Mouse (Mus musculus) heart, postnatal 36 days (tissue): ENCODE results near the gene Fbxo21. TPM values are rescaled to one million over a fixed set of nuclear protein-coding genes. Genes with fewer than 3 reads are reported as not detected.

Source experiments
- DNase-seq, 2 experiments: peaks; one replicate each; pipeline ENCODE4 v3.0.0; 2021 to 2022
- intact Hi-C: fragments of 180-260 bp; cut with DNase I; formaldehyde crosslinking; loops from one replicate; pipeline ENCODE4 v1.15.1; 2025
- total RNA-seq, 2 experiments: library from RNA; stranded (reverse); gene quantifications; 2 replicates each; pipeline ENCODE4 v1.2.3; 2021

The Fbxo21 gene
- total RNA-seq, 2 experiments from 2014 or later, result 35.8 to 42.6 TPM

GRCm38 (mm10) chr5:118015028-118015427, 38.5 kb downstream of the Fbxo21 start:
- peak; percentile 54 to 57 for DNase-seq
- intact Hi-C loops, result no loop called here

- intact Hi-C loops, result no loop called here
- no peak for DNase-seq
These were observed 39.1 kb downstream of the Fbxo21 start for GRCm38 (mm10) chr5:118015669-118016068.

- intact Hi-C loops, result no loop called here
- DNase-seq, result no peak
These were observed 41.0 kb downstream of the Fbxo21 start for GRCm38 (mm10) chr5:118017527-118017926.

DNA sequence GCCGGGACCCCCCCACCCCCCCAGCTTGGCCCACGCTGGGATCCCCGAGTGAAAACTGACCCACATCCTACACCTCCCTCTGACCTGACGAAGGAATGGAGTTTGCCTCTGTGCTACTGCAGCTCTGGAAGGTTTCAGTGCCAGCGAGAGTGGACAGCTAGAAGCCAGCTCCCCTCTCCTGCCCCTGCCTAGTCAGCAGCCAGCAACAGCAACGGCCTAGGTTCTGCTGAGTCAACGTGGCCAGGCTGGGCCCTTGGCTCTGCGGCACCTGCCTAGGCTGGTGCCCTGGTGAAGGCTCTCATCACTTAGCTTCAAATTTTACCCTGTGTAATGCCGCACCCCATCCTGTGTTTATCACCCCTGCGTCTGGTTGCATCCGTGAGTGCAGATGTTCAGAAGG, 43.4 kb downstream of the Fbxo21 start:
- intact Hi-C loops, result no loop called here
- DNase-seq, result no peak

DNA sequence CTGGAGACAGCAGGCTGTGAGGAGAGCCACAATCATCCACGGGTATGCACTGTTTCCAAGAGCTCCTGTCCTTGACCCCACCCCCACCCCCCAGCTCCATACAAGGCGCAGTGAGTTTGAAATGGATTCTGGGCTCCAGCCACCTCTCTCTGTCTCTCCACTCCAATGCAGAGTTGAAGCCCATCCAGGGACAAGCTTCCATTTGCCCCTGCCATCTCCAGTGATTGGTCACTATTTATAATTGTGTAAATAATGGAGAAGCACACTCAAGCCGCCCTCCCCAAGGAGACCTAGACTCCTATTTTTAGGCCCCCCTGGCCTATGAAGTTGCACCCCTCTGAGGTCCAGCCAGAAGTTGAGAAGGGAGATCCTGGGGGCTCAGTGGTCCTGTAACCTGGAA, 46.5 kb downstream of the Fbxo21 start:
- DNase-seq, result no peak
- intact Hi-C loops, result no loop called here

GRCm38 (mm10) chr5:118025880-118026279, 49.4 kb downstream of the Fbxo21 start:
- intact Hi-C loops, result no loop called here
- DNase-seq, result no peak

DNA sequence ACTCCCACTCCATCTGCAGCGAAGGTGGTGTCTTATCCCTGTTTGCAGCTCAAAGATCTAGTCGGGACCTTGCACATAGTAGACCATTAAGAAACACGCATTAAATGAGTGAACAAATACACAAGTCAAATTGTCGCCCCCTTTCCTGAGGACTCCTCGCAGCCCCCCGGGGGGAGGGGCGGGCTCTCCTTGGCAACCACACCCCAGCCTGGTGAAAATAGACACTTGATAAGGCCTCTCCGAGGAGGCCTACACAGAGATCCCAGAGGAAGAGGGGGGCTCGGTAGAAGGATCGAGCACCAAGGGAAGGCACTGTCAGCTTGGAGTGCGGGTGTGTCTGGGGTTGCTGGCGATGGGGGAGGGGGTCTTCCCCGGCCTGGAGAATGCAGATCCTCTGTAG, 49.8 kb downstream of the Fbxo21 start:
- intact Hi-C loops, result no loop called here
- DNase-seq, result no peak

GRCm38 (mm10) chr5:118027101-118027697, 50.7 kb downstream of the Fbxo21 start:
- intact Hi-C loops, result no loop called here
- no peak for DNase-seq

- peak; percentile 38 to 51 for DNase-seq
- intact Hi-C loops, result loop anchor here (2.0 kb wide), 1 partner anchor 31 kb away; no protein-coding TSS in a partner anchor
These were observed 51.2 kb downstream of the Fbxo21 start, which contains the start of gene Tesc for GRCm38 (mm10) chr5:118027698-118028190. Tesc (plus strand) TSS chr5:118027743.

DNA sequence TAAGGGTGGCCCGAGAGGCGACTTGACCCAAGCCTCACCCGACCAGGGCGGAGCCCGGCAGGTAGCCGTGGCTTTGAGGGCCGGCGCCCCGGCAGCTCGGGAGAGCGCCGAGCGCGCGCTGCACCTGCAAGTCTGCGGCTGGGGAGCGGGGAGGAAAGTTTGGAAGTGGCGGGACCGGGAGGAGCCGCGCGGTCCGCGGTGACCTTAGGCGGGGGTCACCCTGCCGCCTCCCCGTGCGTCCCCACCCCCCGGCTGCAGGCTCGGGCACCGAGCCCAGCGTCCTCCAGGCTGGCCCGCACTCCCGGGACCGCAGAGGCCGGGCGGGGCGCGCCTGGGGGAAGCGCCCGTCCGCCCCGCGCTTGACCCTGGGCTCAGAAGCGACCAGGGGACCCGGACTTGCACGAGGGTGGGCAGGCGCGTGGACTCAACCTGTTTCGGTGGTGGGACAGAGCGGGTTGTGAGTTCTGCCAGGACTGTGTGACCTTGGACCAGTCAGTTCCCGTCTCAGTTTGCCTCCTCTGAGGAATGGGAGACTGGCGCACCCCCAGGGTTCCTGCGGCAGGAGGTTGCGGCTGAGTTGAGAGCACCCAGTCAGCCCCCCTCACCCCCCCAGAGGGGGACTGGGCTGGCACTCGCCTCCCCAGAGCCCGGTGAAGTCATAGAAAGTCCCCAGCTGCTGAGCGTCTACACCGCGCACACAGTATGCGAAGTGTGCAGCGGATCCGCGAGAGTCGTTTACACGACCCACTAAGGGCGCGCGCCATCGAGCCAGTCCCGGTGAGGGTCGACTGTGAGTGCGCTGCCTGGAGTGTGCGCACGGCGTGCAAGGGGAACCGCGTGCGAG, 51.9 kb downstream of the Fbxo21 start:
- intact Hi-C loops, result loop anchor here (2.0 kb wide), 1 partner anchor 30 kb away; no protein-coding TSS in a partner anchor
- peak; percentile 25 to 52 for DNase-seq

- intact Hi-C loops, result loop anchor here (2.0 kb wide), 1 partner anchor 30 kb away; no protein-coding TSS in a partner anchor
- DNase-seq, result no peak
These were observed 52.5 kb downstream of the Fbxo21 start for GRCm38 (mm10) chr5:118029035-118029408.

GRCm38 (mm10) chr5:118029420-118029819, 52.9 kb downstream of the Fbxo21 start:
- intact Hi-C loops, result loop anchor here (2.0 kb wide), 1 partner anchor 29 kb away; no protein-coding TSS in a partner anchor
- DNase-seq, result no peak

DNA sequence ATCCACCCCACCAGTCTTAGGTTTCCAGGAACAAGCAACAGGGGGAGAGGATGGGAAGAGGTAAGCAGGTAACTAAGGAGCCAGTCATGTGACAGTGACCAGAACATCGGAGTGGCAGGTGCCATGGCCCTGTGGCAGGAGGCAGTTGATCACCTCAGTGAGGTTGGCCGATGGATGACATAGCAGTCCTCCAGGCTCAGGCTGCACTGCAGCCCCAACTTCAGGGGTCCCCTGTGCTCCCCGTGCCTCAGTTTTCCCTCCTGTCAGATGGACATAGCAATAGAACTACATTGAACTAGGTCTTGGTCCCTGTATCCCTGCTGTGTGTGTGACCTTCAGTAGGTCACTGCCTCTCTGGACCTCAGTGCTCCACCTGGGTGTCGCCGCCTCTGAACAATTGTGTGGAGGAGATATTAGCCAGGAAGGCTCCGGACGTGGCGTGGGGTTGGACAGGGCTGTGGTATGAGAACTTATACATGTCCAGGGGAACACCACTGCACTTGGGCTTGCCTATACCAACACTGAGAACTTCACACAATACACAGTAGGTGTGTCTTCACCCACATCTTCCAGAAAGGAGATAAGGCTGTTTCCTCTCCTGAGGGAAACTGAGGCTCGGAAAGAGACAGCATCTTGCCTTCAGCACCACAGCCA, 53.6 kb downstream of the Fbxo21 start:
- intact Hi-C loops, result no loop called here
- DNase-seq, result no peak

GRCm38 (mm10) chr5:118031059-118031458, 54.5 kb downstream of the Fbxo21 start:
- DNase-seq, result no peak
- intact Hi-C loops, result no loop called here

GRCm38 (mm10) chr5:118031508-118031907, 55.0 kb downstream of the Fbxo21 start:
- no peak for DNase-seq
- intact Hi-C loops, result no loop called here

- DNase-seq, result no peak
- intact Hi-C loops, result no loop called here
These were observed 56.8 kb downstream of the Fbxo21 start for GRCm38 (mm10) chr5:118033328-118033727.

- intact Hi-C loops, result no loop called here
- DNase-seq, result no peak
These were observed 57.2 kb downstream of the Fbxo21 start for GRCm38 (mm10) chr5:118033740-118034139.

GRCm38 (mm10) chr5:118034632-118035031, 58.1 kb downstream of the Fbxo21 start:
- DNase-seq, result no peak

GRCm38 (mm10) chr5:118035786-118036185, 59.3 kb downstream of the Fbxo21 start:
- no peak for DNase-seq
- intact Hi-C loops, result no loop called here

More at GRCm38 (mm10) chr5:118034632-118035031, 58.1 kb downstream of the Fbxo21 start:
- intact Hi-C loops, result no loop called here

DNA sequence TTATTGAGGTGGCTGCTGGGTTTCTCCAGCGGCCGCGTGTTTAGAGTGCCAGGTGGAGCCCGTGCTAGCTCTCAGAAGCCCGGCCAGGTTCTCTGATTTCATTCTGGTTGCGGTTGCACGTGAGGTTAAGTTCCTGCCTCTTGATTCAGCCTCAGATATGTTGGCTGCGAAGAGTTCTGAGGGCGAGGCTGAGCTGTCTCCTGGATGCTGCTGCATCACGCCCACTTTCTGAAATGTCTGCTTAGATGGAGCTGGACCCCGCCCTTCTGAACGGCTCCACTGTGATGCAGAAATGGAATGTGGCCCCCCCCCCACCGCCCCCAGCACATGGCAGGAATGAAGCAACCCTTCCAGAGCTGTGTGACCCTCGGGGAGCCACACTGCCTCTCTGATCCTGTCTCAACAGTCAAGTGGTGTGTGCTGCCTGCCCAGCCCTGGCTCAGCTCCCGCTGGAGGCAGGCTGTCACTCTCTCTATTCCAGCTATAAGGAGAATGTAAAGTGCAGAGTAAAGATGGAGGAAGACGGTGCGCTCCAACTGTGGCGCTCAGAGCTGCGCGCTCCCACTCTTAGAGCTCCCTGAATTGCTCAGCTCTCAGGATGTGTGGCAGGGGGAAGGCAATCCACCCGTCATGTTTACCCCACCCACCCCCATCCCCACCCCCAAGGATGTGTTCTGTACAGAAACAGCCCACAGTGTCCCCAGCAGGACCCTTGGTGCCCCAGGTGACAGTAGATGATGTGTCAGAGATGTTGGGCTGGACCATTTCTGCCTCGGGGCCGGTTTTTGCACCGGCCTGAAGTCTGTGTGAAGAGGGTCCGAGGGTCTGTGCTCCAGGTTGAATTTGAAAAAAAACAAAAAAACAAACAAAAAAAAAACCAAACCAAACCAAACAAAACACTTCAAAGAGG, 60.6 kb downstream of the Fbxo21 start:
- intact Hi-C loops, result no loop called here
- no peak for DNase-seq
